Mouse (Mus musculus) cortical plate, adult 2 months (tissue): ENCODE data around the gene AY761184. TPM values are rescaled to one million over a fixed set of nuclear protein-coding genes. Genes with fewer than 3 reads are reported as not detected.
"Not testable (repeated sequence)": the region's sequence is repeated elsewhere in the genome, so short reads cannot be mapped to it uniquely, and the experiment has no call there.

ENCODE experiments used
- H3K27ac ChIP-seq: fragments of 200-500 bp; 2 replicates; pipeline ENCODE4 v1.5.1; 2012; ENCODE audit warnings: low read length, control low read depth, inconsistent platforms; ENCODE audit not compliant: insufficient read depth
- H3K4me1 ChIP-seq: fragments of 200-500 bp; 2 replicates; pipeline ENCODE4 v1.6.1; 2011; ENCODE audit warnings: low read length; ENCODE audit not compliant: control insufficient read depth, insufficient read depth
- H3K4me3 ChIP-seq: fragments of 200-500 bp; 2 replicates; pipeline ENCODE4 v1.5.1; 2011; ENCODE audit warnings: mild to moderate bottlenecking, low read length, control low read depth; ENCODE audit not compliant: insufficient read depth
- polyA plus RNA-seq: library from polyadenylated mRNA; depleted of rRNA; stranded (reverse); fragments of >200 nt; gene quantifications from 2 replicates; pipeline ENCODE4 v1.2.3, GENCODE M21; 2012; rRNA removed

AY761184 gene
- not detected in 2 replicates for polyA plus RNA-seq

DNA sequence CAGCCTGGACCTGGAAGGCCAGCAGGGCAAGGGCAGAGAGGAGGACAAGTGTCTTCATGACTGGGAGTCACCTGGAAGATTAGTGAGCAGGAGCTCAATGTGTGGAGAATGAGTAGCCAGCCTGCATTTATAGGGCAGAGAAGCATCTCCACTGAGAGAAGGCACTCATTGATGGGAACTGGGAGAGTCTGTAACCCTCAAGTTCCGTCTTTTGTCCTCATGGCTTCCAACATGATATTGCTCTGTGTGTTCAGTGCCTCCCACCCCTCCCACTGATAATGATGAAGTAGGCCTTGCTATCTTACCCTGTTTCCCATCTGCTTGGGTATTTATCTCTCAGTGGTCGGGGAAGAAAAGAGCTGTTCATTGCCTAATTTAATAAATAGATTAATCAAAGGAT is at the start of gene AY761184:
Gene AY761184, minus strand, starts transcription at position 101 of the 400 bp plus-strand sequence.
- H3K27ac ChIP-seq, H3K4me1 ChIP-seq: not testable (repeated sequence)

DNA sequence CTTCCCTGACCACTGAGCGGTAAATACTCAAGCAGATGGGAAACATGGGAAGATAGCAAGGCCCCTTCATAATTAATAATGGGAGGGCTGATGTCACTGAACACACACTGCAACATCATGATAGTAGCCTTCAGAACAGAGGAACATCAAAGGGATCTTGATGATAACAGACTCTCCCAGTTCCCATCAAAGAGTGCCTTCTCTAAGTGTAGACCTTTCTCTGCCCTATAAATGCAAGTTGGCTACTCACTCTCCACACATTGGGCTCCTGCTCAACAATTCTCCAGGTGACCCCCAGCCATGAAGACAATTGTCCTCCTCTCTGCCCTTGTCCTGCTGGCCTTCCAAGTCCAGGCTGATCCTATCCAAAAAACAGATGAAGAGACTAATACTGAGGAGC is 37.9 kb downstream of the AY761184 start, which contains the start of gene Defa34:
Gene Defa34, plus strand, starts transcription at position 301 of the 400 bp plus-strand sequence.
- H3K27ac ChIP-seq, H3K4me3 ChIP-seq, H3K4me1 ChIP-seq: not testable (repeated sequence)

More for the DNA sequence above, at the start of gene AY761184:
- not testable (repeated sequence) for H3K4me3 ChIP-seq

DNA sequence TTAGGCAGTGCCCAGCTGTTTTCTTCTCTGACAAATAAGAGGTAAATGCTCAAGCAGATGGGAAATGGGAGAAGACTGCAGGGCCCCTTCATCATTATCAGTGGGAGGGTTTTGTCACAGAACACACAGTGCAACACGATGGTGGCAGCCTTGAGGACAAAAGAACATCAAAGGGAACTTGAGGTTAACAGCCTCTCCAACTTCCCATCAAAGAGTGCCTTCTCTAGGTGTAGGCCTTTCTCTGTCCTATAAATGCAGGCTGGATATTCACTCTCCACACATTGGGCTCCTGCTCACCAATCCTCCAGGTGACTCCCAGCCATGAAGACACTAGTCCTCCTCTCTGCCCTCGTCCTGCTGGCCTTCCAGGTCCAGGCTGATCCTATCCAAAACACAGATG is 48.0 kb downstream of the AY761184 start, which contains the start of gene Defa17:
Gene Defa17, plus strand, starts transcription at position 301 of the 400 bp plus-strand sequence.
- not testable (repeated sequence) for H3K27ac ChIP-seq, H3K4me1 ChIP-seq, H3K4me3 ChIP-seq

Other genes starting within 250 kb of the AY761184 start
- gene Gm7849, start 247.1 kb downstream of the AY761184 start, polyA plus RNA-seq: not detected in 2 replicates
- not detected in 2 replicates for gene Defa20, start 194.4 kb downstream of the AY761184 start, polyA plus RNA-seq
- not detected in 2 replicates for gene Defa32, start 174.6 kb downstream of the AY761184 start, polyA plus RNA-seq
- gene Defa37, start 138.3 kb downstream of the AY761184 start, polyA plus RNA-seq: not detected in 2 replicates
- not detected in 2 replicates for gene Defa28, start 120.6 kb downstream of the AY761184 start, polyA plus RNA-seq
- not detected in 2 replicates for gene Gm7861, start 109.1 kb downstream of the AY761184 start, polyA plus RNA-seq
- not detected in 2 replicates for gene Defa26, start 85.5 kb downstream of the AY761184 start, polyA plus RNA-seq
- gene Defa17, start 47.9 kb downstream of the AY761184 start, polyA plus RNA-seq: not detected in 2 replicates
- gene Defa34, start 37.8 kb downstream of the AY761184 start, polyA plus RNA-seq: not detected in 2 replicates
- gene Defa24, start 30.8 kb upstream of the AY761184 start, polyA plus RNA-seq: not detected in 2 replicates
- not detected in 2 replicates for gene Defb50, start 119.9 kb upstream of the AY761184 start, polyA plus RNA-seq
- gene Defb2, start 136.3 kb upstream of the AY761184 start, polyA plus RNA-seq: not detected in 2 replicates
- not detected in 2 replicates for gene Defb10, start 155.3 kb upstream of the AY761184 start, polyA plus RNA-seq
- not detected in 2 replicates for gene Defb9, start 181.8 kb upstream of the AY761184 start, polyA plus RNA-seq
- gene Defb11, start 202.8 kb upstream of the AY761184 start, polyA plus RNA-seq: not detected in 2 replicates
- gene Defb15, start 229.1 kb upstream of the AY761184 start, polyA plus RNA-seq: not detected in 2 replicates
- gene Defb35, start 234.7 kb upstream of the AY761184 start, polyA plus RNA-seq: not detected in 2 replicates
- not detected in 2 replicates for gene Defb13, start 243.1 kb upstream of the AY761184 start, polyA plus RNA-seq